Mouse (Mus musculus): ENCODE data around the gene 4930451I11Rik.

DNA sequence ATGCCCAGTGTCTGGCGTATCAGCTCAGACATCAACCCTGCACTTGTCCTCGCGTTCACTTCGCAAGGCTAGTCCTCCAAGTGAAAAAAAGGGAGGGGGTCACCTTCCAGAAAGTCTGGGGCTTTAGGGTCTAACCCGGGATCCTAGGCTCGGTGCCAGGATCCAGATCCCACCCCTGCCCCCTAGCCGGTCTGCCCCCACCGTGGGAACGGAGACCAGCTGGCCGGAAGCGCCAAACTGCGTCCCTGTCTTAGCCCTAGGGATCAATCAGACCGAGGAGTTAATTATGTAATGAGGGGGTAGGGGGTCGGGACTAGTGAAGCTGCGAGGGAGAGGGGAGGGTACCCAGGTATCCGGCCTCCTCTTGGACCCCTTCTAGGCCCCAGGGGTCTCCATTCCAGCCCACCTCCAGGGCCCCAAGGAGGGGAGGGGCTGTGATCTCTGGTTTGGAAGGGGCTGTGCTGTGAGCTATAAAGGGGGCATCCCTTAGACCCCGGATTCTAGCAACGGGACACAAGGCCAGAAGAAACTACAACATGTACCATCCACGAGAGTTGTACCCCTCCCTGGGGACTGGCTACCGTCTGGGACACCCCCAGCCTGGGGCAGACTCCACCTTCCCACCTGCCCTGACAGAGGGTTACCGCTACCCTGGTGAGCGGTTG, 50.3 kb downstream of the 4930451I11Rik start, which contains the start of gene Tbx6:
- TF ChIP-seq CTCF (IDR thresholded peaks at IDR 0.05; ENCODE audit: low read depth, low read length) (no peak), POLR2A (IDR thresholded peaks at IDR 0.05; ENCODE audit: extremely low read depth, insufficient read depth, low read length) (no peak)
